Mouse (Mus musculus) intestine, embryonic 14.5 days (tissue): ENCODE data around the gene Olfr1339. TPM values are rescaled to one million over a fixed set of nuclear protein-coding genes. Genes with fewer than 3 reads are reported as not detected.

Experiments used
- ATAC-seq: fragments of 200-750 bp; cut with Nextera tagmentation; replicated peaks from 2 replicates; pipeline ENCODE4 v1.8.0; 2017; ENCODE audit warnings: low read depth, moderate number of reproducible peaks, moderate TSS enrichment, moderate library complexity; ENCODE audit not compliant: low FRiP score, low TSS enrichment
- DNase-seq: peaks from one replicate; pipeline ENCODE4 v3.0.0-alpha.2; 2018; ENCODE audit warnings: low spot score
- H3K27ac ChIP-seq: fragments of 300-500 bp; sonication (generic); 2 replicates; pipeline ENCODE4 v1.5.1; 2014; ENCODE audit warnings: low read depth, mild to moderate bottlenecking, control low read depth
- H3K27me3 ChIP-seq: fragments of 300-500 bp; sonication (generic); replicated peaks from 2 replicates; pipeline ENCODE4 v1.6.1; 2014; ENCODE audit warnings: low read length, control low read depth; ENCODE audit not compliant: control insufficient read depth, insufficient read depth
- H3K36me3 ChIP-seq: fragments of 300-500 bp; sonication (generic); 2 replicates; pipeline ENCODE4 v1.6.1; 2014; ENCODE audit warnings: low read length, control low read depth; ENCODE audit not compliant: control insufficient read depth, insufficient read depth
- H3K4me1 ChIP-seq: fragments of 300-500 bp; sonication (generic); replicated peaks from 2 replicates; pipeline ENCODE4 v1.6.1; 2014; ENCODE audit warnings: low read length, control low read depth, mixed read lengths; ENCODE audit not compliant: control insufficient read depth, insufficient read depth
- H3K4me2 ChIP-seq: fragments of 300-500 bp; sonication (generic); 2 replicates; pipeline ENCODE4 v1.6.1; 2014; ENCODE audit warnings: low read length
- H3K4me3 ChIP-seq: fragments of 300-500 bp; sonication (generic); 2 replicates; pipeline ENCODE4 v1.5.1; 2014; ENCODE audit warnings: low read depth, low read length, control low read depth, mixed read lengths
- H3K9ac ChIP-seq: fragments of 300-500 bp; sonication (generic); 2 replicates; pipeline ENCODE4 v1.6.1; 2014; ENCODE audit warnings: mild to moderate bottlenecking, low read length
- H3K9me3 ChIP-seq: fragments of 300-500 bp; sonication (generic); 2 replicates; pipeline ENCODE4 v1.6.1; 2016; ENCODE audit warnings: low read length, control low read depth; ENCODE audit not compliant: control insufficient read depth
- WGBS: fragments of 180-500 bp; shearing (Covaris S2); extraction: QIAGEN DNeasy Blood & Tissue Kit; methylation state at CpG from one replicate; pipeline ENCODE4 v1.1.7; 2014; 5-methylcytosine and 5-hydroxymethylcytosine counted together
- polyA plus RNA-seq: library from polyadenylated mRNA; unstranded; fragments of >200 nt; fragmentation: Nextera tagmentation; extraction: Ambion mirVana; gene quantifications from 2 replicates; pipeline ENCODE4 v1.2.1, GENCODE M21; 2014

The Olfr1339 gene
- polyA plus RNA-seq, 1 experiment from 2014 or later = not detected

DNA sequence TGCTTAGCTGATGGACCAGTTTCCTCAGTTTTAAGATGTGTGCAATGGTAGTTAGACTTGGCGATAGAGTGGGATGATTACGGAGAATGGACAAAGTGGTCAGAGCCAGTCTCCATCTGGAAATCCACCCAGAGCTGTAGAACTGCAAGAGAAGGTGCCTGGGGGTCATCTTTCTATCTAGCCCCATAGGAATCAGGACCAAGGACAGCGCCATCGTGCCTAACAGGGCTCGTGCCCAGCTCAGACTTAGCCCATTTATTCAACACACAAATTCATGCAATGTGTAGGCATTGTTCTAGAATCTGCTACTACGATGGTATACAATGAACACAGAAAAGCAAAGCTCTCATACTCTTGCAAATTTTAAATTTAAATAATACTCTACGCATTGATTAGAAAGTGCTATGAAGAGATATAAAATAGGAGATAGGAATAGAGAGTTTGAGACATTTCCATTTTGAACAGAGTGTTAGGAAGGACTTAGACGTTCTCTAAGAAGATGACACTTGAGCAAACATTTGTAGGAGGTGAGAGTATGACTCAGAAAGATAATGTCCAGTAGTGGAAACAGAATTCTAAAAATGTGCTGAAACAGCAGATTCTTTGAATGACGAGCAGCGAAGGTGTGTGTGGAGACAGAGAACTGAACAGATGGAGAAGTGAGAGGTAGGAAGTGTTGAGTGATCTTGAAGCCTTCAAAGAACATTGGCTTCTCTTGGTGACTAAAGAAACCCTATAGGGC is 10.1 kb upstream of the Olfr1339 start:
- no peaks in the 10 kb centered on the region for H3K4me1 ChIP-seq
- no peaks in the 10 kb centered on the region for H3K27me3 ChIP-seq
- peak; percentile 72 for DNase-seq
- no peak for ATAC-seq
- H3K9ac ChIP-seq = no peak overlapping the region
- no peaks in the 10 kb centered on the region for H3K9me3 ChIP-seq
- no peak overlapping the region for H3K27ac ChIP-seq
- no peak overlapping the region for H3K4me2 ChIP-seq
- H3K36me3 ChIP-seq = no peaks in the 10 kb centered on the region
- WGBS = 51% methylated on average over 10 of the region's 10 CpGs
- H3K4me3 ChIP-seq = no peak overlapping the region

DNA sequence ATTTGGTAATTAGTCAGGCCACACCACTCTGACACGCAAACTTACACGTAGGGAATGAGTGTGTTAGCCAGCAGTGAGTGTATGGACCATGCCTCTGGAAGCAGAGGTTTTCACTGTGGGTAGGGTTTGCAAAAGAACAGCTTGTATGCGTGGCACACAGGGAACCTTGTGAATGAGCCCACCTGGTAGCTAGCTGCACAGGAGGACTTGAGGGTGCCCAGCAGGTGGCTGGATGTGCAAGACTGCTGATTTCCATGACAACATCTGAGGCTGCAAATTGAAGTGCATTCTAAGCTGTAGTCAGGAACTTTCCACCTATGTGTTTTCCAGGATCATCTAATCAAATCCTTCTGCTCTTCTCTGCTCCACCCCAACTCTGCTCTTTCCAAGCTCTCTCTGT is 7.6 kb downstream of the Olfr1339 start:
- Histone ChIP-seq H3K27ac (no peak overlapping the region), H3K36me3 (no peaks in the 10 kb centered on the region), H3K9ac (no peak overlapping the region), H3K4me2 (no peak overlapping the region), H3K4me1 (no peaks in the 10 kb centered on the region), H3K4me3 (no peak overlapping the region), H3K9me3 (no peaks in the 10 kb centered on the region), H3K27me3 (peaks cover 8% of the 10 kb centered on the region; the same call in 1 of the 2 replicates)
- ATAC-seq (no peak), DNase-seq (no peak)
- 71% methylated on average over 3 of the region's 3 CpGs for WGBS

DNA sequence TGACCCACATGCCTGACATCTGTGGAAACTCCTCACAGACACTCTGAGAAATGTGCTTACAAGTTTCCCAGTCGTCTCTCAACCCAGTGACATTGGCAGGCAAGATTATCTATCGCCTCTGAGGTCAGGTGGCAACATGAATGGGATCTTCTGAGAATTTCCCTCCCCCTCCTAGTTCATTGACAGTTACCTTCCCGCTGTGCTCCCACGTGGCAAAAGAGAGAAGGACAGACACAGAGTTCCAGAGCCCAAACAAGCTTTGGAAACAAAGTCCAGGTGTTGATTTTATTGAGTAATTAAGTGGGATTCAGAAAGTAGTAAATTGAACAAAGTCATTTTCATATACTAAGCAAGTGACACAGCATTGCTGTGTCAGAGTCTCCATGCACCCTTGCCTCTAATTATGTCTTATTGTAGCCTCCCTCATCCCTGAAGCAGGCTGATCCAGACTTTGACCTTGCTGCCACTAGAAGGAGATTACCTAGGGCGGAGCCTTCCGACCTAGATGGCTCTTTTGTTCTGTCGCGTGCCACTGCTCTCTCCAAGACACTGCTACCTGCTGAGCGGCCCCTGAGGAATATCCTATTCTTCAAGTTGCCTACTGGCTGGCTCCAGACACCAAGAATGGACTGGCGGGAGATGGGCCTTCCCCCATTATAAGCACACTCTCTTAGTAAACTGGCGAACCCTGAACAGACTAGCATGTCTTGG is 9.2 kb downstream of the Olfr1339 start:
- no peaks in the 10 kb centered on the region for H3K4me1 ChIP-seq
- no peak overlapping the region for H3K4me3 ChIP-seq
- peaks cover 8% of the 10 kb centered on the region; the same call in 1 of the 2 replicates for H3K27me3 ChIP-seq
- no peak overlapping the region for H3K9ac ChIP-seq
- ATAC-seq (0 out of 2 replicates have a peak, but pooled peaks have one; percentile 15), DNase-seq (peak; percentile 51)
- no peak overlapping the region for H3K27ac ChIP-seq
- no peaks in the 10 kb centered on the region for H3K36me3 ChIP-seq
- H3K4me2 ChIP-seq = peak overlapping the region; percentile 8; the same call in 1 of the 2 replicates
- 0 out of 2 replicates have a peak, but pooled peaks cover 1% of the 10 kb centered on the region for H3K9me3 ChIP-seq
- 10% methylated on average over 11 of the region's 11 CpGs for WGBS

DNA sequence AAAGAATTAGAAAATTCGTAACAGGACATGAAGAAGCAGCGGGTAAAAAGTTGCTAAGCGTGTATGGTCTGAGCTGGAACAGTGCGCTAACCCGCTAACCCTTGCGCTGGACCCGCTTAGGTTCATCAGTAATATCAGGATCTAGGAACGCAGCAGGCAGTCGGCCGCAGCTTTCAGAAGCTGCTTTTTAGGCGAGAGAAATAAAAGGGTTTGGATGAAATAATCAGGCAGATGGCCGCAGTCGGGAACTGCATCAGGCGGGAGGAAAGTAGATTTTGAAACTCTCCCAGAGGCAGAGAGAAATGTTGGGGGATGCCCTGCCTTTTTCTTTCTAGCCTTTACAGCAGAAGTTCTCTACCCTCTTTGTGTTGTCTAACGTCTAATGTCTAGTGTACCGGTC is 9.9 kb downstream of the Olfr1339 start:
- Histone ChIP-seq H3K27me3 (peaks cover 8% of the 10 kb centered on the region; the same call in 1 of the 2 replicates), H3K9me3 (0 out of 2 replicates have a peak, but pooled peaks cover 3% of the 10 kb centered on the region), H3K9ac (no peak overlapping the region), H3K36me3 (no peaks in the 10 kb centered on the region), H3K4me2 (peak overlapping the region; percentile 8; the same call in 1 of the 2 replicates), H3K4me3 (no peak overlapping the region), H3K4me1 (no peaks in the 10 kb centered on the region), H3K27ac (no peak overlapping the region)
- DNase-seq (no peak), ATAC-seq (no peak)
- 14% methylated on average over 16 of the region's 16 CpGs for WGBS

DNA sequence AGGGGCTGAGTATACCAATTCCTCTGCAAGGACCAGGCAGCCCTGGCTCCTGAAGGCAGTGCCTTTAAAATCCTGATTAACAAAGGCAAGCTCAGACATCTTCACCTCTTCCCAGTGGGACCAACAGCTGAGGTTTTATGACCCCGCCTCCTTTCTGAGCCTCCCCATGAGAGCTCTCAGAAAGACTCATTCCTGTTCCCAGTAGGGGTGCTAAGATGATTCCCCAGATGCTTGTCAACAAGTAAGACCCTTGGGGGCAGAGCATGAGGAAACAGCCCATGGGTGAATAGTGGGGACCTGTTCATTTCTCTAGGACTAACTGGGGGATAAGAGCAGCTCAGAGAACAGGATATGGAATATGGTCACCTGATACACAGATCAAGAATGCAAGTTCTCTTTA is 26.7 kb downstream of the Olfr1339 start, which contains the start of gene Olfr1338:
Gene Olfr1338 (minus strand): TSS at position 101 of the 400 bp plus-strand sequence.
- DNase-seq = no peak
- no peaks in the 10 kb centered on the region for H3K4me1 ChIP-seq
- no peak for ATAC-seq
- no peaks in the 10 kb centered on the region for H3K27me3 ChIP-seq
- H3K4me3 ChIP-seq = no peak within 1 kb of the TSS
- H3K36me3 ChIP-seq = no peaks in the 10 kb centered on the region
- no peaks in the 10 kb centered on the region for H3K9me3 ChIP-seq
- 81% methylated on average over 1 of the region's 1 CpGs for WGBS
- no peak within 1 kb of the TSS for H3K4me2 ChIP-seq
- no peak within 1 kb of the TSS for H3K27ac ChIP-seq
- H3K9ac ChIP-seq = no peak within 1 kb of the TSS

DNA sequence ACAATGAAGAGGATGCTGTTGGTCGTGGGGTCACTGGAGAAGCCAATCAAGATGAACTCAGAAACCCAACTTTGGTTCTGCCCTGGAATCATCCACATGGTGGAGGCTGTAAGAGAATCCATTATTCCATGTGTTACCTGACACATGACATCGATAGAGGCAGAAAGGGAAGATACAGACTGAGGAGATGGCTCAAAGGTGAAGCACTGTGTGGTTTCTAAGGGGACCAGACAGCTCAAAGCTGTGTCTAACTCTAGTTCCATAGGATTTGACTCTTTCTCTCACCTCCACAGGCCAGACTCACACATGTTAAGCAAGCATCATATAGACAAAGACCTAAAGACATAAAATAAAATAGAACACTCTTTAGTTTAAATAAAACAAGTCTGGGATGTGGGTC is 50.5 kb downstream of the Olfr1339 start, which contains the start of gene Olfr1337:
Gene Olfr1337 (minus strand): TSS at position 101 of the 400 bp plus-strand sequence.
- H3K27me3 ChIP-seq = no peaks in the 10 kb centered on the region
- no peak within 1 kb of the TSS for H3K4me3 ChIP-seq
- DNase-seq = no peak
- H3K4me2 ChIP-seq = no peak within 1 kb of the TSS
- H3K36me3 ChIP-seq = no peaks in the 10 kb centered on the region
- H3K9me3 ChIP-seq = no peaks in the 10 kb centered on the region
- H3K9ac ChIP-seq = no peak within 1 kb of the TSS
- WGBS = 85% methylated on average over 2 of the region's 2 CpGs
- no peak for ATAC-seq
- no peak within 1 kb of the TSS for H3K27ac ChIP-seq
- no peaks in the 10 kb centered on the region for H3K4me1 ChIP-seq

Other genes with a start within 250 kb of the Olfr1339 start
- 17.2 and 18.8 TPM in 2 replicates for gene Tie1, start 242.1 kb upstream of the Olfr1339 start, polyA plus RNA-seq
- 35.7 and 46.4 TPM in 2 replicates for gene 2610528J11Rik, start 205.2 kb upstream of the Olfr1339 start, polyA plus RNA-seq
- 8.5 and 9.3 TPM in 2 replicates for gene Tmem125, start 188.1 kb upstream of the Olfr1339 start, polyA plus RNA-seq
- gene Cfap57, start 111.4 kb upstream of the Olfr1339 start, polyA plus RNA-seq = 0.27 and 0.41 TPM in 2 replicates
- gene Ebna1bp2, start 111.4 kb upstream of the Olfr1339 start, polyA plus RNA-seq = 161 and 167 TPM in 2 replicates
- gene Olfr62, start 73.2 kb upstream of the Olfr1339 start, polyA plus RNA-seq = not detected in 2 replicates
- not detected in 2 replicates for gene Olfr1342, start 39.4 kb upstream of the Olfr1339 start, polyA plus RNA-seq
- gene Olfr1341, start 28.7 kb upstream of the Olfr1339 start, polyA plus RNA-seq = not detected in 2 replicates
- gene Olfr1340, start 12.0 kb upstream of the Olfr1339 start, polyA plus RNA-seq = not detected in 2 replicates
- gene Olfr1338, start 26.6 kb downstream of the Olfr1339 start, polyA plus RNA-seq = not detected in 2 replicates
- not detected in 2 replicates for gene Olfr1337, start 50.4 kb downstream of the Olfr1339 start, polyA plus RNA-seq
- gene Olfr1335, start 77.8 kb downstream of the Olfr1339 start, polyA plus RNA-seq = not detected in 2 replicates
- gene Olfr1333, start 104.1 kb downstream of the Olfr1339 start, polyA plus RNA-seq = not detected in 2 replicates
- gene Olfr1331, start 132.5 kb downstream of the Olfr1339 start, polyA plus RNA-seq = not detected in 2 replicates
- not detected in 2 replicates for gene Olfr1330, start 156.4 kb downstream of the Olfr1339 start, polyA plus RNA-seq
- not detected in 2 replicates for gene Olfr1329, start 185.3 kb downstream of the Olfr1339 start, polyA plus RNA-seq
- not detected in 2 replicates for gene Olfr1328, start 206.4 kb downstream of the Olfr1339 start, polyA plus RNA-seq
- gene Lao1, start 229.4 kb downstream of the Olfr1339 start, polyA plus RNA-seq = not detected in 2 replicates